Comparison of ENCODE assay signal across 9 mouse cellular contexts in the genomic region with DNA sequence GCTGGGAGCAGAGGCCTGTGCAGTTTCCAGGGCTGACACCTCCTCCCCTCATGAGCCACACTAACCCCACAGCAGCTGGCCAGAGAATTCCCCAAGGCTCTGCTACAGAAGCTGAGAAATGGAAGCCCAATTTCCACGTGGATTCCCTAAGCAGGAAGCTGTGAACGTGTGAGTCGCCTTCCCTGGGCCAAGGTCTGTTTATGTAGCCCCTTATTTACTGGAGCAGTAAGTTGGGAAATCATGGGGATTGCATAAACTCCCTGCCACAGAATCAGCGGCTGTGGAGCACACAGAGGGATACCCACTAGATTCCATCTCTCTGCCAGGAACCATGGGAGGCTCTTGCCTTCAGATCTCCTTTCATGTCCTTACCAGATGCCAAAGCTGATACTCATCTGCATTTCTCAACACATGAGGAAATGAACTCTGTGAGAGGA.
DNase-seq lines count a peak whose midpoint lies in the region; ATAC-seq and TF ChIP-seq lines count a peak whose summit lies in the region.
"Had no signal": no experiment of that assay in that cellular context is flagged by ENCODE, and none has a peak within 500 bp of the region (broad histone marks: within the 10 kb centered on the region; RNA-seq: fewer than 3 reads in every experiment).

No protein-coding gene starts in this region.

- TF ChIP-seq CTCF in stomach, postnatal 0 days (IDR thresholded peaks at IDR 0.05; ENCODE audit: low read depth): no peak

- no peak overlapping the region for H3K4me2 ChIP-seq in kidney, embryonic 15.5 days
- no peak overlapping the region for H3K4me2 ChIP-seq in embryonic facial prominence, embryonic 11.5 days (ENCODE audit: low read depth, low read length)
- H3K4me2 ChIP-seq in stomach, postnatal 0 days (replicated peaks; ENCODE audit: low read depth): no peak overlapping the region

- H3K4me3 ChIP-seq in kidney, embryonic 15.5 days (replicated peaks): no peak overlapping the region
- no peak overlapping the region for H3K4me3 ChIP-seq in embryonic facial prominence, embryonic 11.5 days (ENCODE audit: low read depth, low read length)
- H3K4me3 ChIP-seq in stomach, postnatal 0 days (ENCODE audit: low read depth, low read length): no peak overlapping the region

- peak; percentile 34 for DNase-seq in kidney, adult 18-20 months
- DNase-seq in embryonic facial prominence, embryonic 11.5 days (ENCODE audit: low spot score): peak; percentile 65
- peak; percentile 68 to 71 for DNase-seq in heart, adult 9 months (ENCODE audit: low spot score in 2 of 2)
- peak; percentile 23 to 39 for DNase-seq in kidney, postnatal 4 days
- DNase-seq in stomach, postnatal 0 days (ENCODE audit: low spot score): no peak
- no peak for DNase-seq in right cerebral cortex, postnatal 10 days (ENCODE audit: low spot score in 2 of 2)
- no peak for DNase-seq in frontal cortex, adult 2 months (ENCODE audit: extremely low spot score in 1 of 2, low spot score in 1 of 2)

- no peak overlapping the region for H3K9ac ChIP-seq in kidney, embryonic 15.5 days
- no peak overlapping the region for H3K9ac ChIP-seq in embryonic facial prominence, embryonic 11.5 days (replicated peaks; ENCODE audit: low read length)
- H3K9ac ChIP-seq in stomach, postnatal 0 days (ENCODE audit: low read length): no peak overlapping the region

- H3K27ac ChIP-seq in kidney, embryonic 15.5 days: no peak overlapping the region
- H3K27ac ChIP-seq in embryonic facial prominence, embryonic 11.5 days (replicated peaks; ENCODE audit: low read depth, low read length): no peak overlapping the region; the same call in 1 of the 2 replicates
- 0 out of 2 replicates have a peak overlapping the region, but pooled peaks have one; percentile 4 for H3K27ac ChIP-seq in stomach, postnatal 0 days (replicated peaks)

- no peak for TF ChIP-seq EP300 in stomach, postnatal 0 days (optimal IDR thresholded peaks at IDR 0.05)

- 5% methylated on average over 4 of the region's 4 CpGs for WGBS in kidney, embryonic 15.5 days
- 10% methylated on average over 4 of the region's 4 CpGs for WGBS in embryonic facial prominence, embryonic 11.5 days
- WGBS in stomach, postnatal 0 days: 23% methylated on average over 4 of the region's 4 CpGs

- ATAC-seq in kidney, embryonic 15.5 days (replicated peaks; ENCODE audit: low FRiP score): no peak
- no peak for ATAC-seq in embryonic facial prominence, embryonic 11.5 days (replicated peaks; ENCODE audit: insufficient number of reproducible peaks, low FRiP score, low TSS enrichment, low read depth)
- peak; percentile 29; the same call in 1 of the 2 replicates for ATAC-seq in stomach, postnatal 0 days (ENCODE audit: low FRiP score, low TSS enrichment)

- no peaks in the 10 kb centered on the region for H3K27me3 ChIP-seq in kidney, embryonic 15.5 days
- no peaks in the 10 kb centered on the region for H3K27me3 ChIP-seq in embryonic facial prominence, embryonic 11.5 days (ENCODE audit: control insufficient read depth, insufficient read depth, low read length)
- no peaks in the 10 kb centered on the region for H3K27me3 ChIP-seq in stomach, postnatal 0 days (ENCODE audit: control insufficient read depth, insufficient read depth, low read length)
- H3K27me3 ChIP-seq: CH12.LX had no signal

- H3K4me1 ChIP-seq in kidney, embryonic 15.5 days: peaks cover 67% of the 10 kb centered on the region
- peaks cover 4% of the 10 kb centered on the region for H3K4me1 ChIP-seq in embryonic facial prominence, embryonic 11.5 days (ENCODE audit: control insufficient read depth, insufficient read depth, low read length)
- no peaks in the 10 kb centered on the region for H3K4me1 ChIP-seq in stomach, postnatal 0 days (replicated peaks; ENCODE audit: control insufficient read depth, insufficient read depth)

- H3K9me3 ChIP-seq in kidney, embryonic 15.5 days (replicated peaks): no peaks in the 10 kb centered on the region
- no peaks in the 10 kb centered on the region for H3K9me3 ChIP-seq in embryonic facial prominence, embryonic 11.5 days (replicated peaks; ENCODE audit: control insufficient read depth, low read length)
- H3K9me3 ChIP-seq in stomach, postnatal 0 days (ENCODE audit: control insufficient read depth, low read length): no peaks in the 10 kb centered on the region

- H3K36me3 ChIP-seq in kidney, embryonic 15.5 days: no peaks in the 10 kb centered on the region
- no peaks in the 10 kb centered on the region for H3K36me3 ChIP-seq in embryonic facial prominence, embryonic 11.5 days (replicated peaks; ENCODE audit: control insufficient read depth, insufficient read depth, low read depth, low read length)
- H3K36me3 ChIP-seq in stomach, postnatal 0 days (ENCODE audit: control insufficient read depth, insufficient read depth, low read length): no peaks in the 10 kb centered on the region

Comparison
In these comparisons a context has a peak if more than half of its experiments do, and no peak if none do; other contexts are left out.
1. DNase-seq: peak in kidney, adult 18-20 months (single experiment), embryonic facial prominence, embryonic 11.5 days (single experiment), heart, adult 9 months (2 of 2) and kidney, postnatal 4 days (2 of 2); none in stomach, postnatal 0 days (single experiment), right cerebral cortex, postnatal 10 days (0 of 2) and frontal cortex, adult 2 months (0 of 2).